Mouse (Mus musculus): ENCODE results near the gene Fastkd2.

Fastkd2 gene

DNA sequence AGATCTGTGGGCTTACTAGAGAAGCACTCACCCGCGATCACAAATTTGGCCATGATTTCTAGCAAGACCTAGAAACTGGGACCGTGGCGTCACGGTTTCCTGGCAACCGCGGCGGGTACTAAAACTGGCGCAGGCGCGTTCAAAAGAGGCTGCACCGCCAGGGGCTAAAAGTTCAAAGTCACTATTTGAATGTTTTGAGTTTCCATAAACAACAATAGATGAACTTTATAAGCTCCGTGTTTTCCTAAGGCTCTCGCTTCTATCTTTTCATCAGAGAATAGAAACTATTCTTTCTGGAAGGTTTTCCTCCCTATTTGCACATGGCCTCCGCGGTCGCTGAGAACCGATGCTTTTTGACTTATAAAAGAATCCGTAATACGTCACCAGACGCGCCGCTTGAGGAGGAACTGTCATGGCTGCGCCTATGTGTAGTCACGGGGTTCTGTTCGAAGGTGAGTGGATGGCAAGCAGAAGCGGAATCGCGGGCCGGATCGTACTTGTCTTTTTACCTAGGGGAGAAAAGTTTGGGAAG, at the start of gene Fastkd2, which contains the start of gene Mdh1b:
TSS of gene Fastkd2 (plus strand) at position 375 of the 532 bp plus-strand sequence.
TSS of gene Mdh1b (minus strand) at position 79 of the 532 bp plus-strand sequence.
- peak; percentile 30; the same call in 1 of the 2 replicates for TF ChIP-seq GATA4 (IDR thresholded peaks at IDR 0.05; ENCODE audit: insufficient replicate concordance, low read length)

GRCm38 (mm10) chr1:63686827-63687226, 43.6 kb upstream of the Fastkd2 start, which contains the start of gene Dytn:
Dytn (minus strand) TSS chr1:63686927.
- no peak for TF ChIP-seq GATA4 (IDR thresholded peaks at IDR 0.05; ENCODE audit: insufficient replicate concordance, low read length)

DNA sequence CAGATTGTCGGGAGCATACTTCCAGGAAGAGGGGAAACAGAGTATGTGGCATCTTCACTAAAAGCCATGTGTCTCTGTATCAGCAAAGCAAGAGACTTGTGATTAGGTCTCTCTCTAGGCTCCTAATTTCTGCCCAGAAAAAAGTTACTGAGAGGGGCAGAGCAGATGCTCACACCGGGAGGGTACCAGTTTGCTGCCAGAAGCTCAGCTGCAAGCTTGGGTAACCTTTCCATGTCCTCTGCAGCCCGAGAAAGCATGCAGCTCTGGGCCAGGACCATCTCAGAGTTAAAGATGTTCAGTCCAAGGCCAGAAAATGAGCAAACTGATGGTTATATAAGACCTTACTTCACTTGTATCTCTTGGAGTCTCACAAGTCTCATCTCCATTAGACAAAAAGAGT, 33.6 kb upstream of the Fastkd2 start:
- TF ChIP-seq GATA4 (IDR thresholded peaks at IDR 0.05; ENCODE audit: insufficient replicate concordance, low read length) = no peak

GRCm38 (mm10) chr1:63705733-63706132, 24.7 kb upstream of the Fastkd2 start:
- no peak for TF ChIP-seq GATA4 (IDR thresholded peaks at IDR 0.05; ENCODE audit: insufficient replicate concordance, low read length)

- TF ChIP-seq GATA4 (IDR thresholded peaks at IDR 0.05; ENCODE audit: insufficient replicate concordance, low read length) = no peak
Observed at GRCm38 (mm10) chr1:63708876-63709275, 21.5 kb upstream of the Fastkd2 start.

DNA sequence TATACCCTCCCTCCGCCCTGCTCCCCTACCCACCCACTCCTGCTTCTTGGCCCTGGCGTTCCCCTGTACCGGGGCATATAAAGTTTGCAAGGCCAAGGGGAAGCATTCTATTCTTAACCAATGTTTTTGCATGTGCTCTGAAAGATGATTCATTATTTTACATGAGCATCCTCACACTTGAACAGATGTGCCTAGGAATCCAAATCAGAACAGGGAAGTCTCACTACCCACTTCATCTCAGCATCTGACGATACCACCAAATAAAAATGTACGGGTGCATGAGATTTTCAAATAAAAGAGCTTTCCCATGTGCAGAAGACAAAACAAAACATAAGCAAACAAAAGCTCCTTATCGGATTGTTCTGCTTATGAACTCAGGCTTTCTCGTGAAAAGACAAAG, 10.3 kb upstream of the Fastkd2 start:
- TF ChIP-seq GATA4 (IDR thresholded peaks at IDR 0.05; ENCODE audit: insufficient replicate concordance, low read length) = no peak

GRCm38 (mm10) chr1:63729796-63730195, 618 bp upstream of the Fastkd2 start:
- no peak for TF ChIP-seq GATA4 (IDR thresholded peaks at IDR 0.05; ENCODE audit: insufficient replicate concordance, low read length)

- TF ChIP-seq GATA4 (IDR thresholded peaks at IDR 0.05; ENCODE audit: insufficient replicate concordance, low read length) = no peak
Observed at GRCm38 (mm10) chr1:63756005-63756404, 25.6 kb downstream of the Fastkd2 start.

DNA sequence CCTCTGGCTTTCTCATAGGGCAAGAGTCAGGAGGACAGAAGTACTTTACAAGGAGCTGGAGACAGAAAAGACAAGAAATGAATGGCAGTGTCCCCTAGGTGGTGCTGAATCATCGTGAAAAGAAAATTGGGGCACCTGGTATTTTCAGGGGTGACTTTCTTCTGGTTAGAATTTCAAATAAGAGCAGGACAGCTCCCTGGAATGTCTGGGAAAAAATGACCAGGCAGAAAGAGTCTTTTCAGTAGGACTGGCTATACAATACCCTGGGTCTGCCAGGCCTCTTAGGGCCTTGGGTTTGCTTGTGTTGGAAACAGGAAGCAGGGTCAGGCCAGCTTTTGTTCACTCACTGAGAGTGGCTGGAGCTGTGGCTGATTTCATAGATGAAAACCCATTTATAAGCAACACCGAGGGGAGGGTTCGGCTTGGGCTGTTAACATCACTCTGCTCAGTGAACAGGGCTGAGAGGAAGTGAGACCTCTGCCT, 32.8 kb downstream of the Fastkd2 start:
- no peak for TF ChIP-seq GATA4 (IDR thresholded peaks at IDR 0.05; ENCODE audit: insufficient replicate concordance, low read length)

DNA sequence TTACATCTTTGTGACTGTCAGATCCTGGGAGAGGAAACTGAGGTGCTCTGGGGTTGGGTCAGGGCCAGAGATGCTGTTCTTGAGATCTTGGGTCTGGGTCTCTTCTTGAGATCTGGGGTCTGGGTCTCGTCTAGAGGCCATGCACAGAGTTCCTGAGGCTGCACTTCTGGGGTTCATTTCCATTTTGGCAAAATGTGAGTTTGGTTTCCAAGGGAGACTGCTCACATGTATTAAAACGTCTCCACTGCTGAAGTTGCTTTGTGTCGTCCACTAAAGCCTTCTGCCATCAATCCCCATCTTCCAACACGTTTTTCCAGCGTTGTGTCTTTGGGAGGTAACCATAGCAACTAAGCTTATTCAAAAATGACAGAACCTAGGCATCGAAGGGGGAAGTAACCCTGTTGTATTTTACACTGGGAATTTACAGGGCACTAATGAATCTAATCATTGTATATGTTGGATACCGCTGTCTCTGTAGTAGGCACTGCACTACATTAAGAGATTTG, 33.5 kb downstream of the Fastkd2 start:
- TF ChIP-seq GATA4 (IDR thresholded peaks at IDR 0.05; ENCODE audit: insufficient replicate concordance, low read length) = no peak

- TF ChIP-seq GATA4 (IDR thresholded peaks at IDR 0.05; ENCODE audit: insufficient replicate concordance, low read length) = no peak
Observed at GRCm38 (mm10) chr1:63764395-63764794, 34.0 kb downstream of the Fastkd2 start.

DNA sequence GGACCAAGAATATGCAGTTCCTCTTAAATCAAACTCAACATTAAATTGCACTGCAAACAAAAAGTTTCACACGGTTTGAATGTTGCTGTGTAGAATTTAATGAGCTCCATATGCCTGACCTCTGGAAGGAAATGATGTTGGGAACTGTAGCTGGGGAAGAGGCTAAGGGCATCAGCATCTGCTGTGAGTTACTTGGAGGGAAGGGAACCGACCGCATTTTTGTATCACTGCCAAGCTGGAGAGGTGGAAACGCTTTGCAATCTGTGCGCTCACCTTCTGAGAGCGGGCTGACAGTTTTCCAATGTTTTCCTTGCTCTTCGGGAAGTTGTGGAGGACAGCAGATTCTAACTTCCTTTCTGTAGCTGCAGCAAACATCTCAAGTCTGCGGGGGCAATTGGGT, 37.7 kb downstream of the Fastkd2 start:
- no peak for TF ChIP-seq GATA4 (IDR thresholded peaks at IDR 0.05; ENCODE audit: insufficient replicate concordance, low read length)

GRCm38 (mm10) chr1:63769167-63769566, 38.8 kb downstream of the Fastkd2 start, which contains the start of gene 4933402D24Rik:
4933402D24Rik (minus strand) TSS chr1:63769267.
- TF ChIP-seq GATA4 (IDR thresholded peaks at IDR 0.05; ENCODE audit: insufficient replicate concordance, low read length) = no peak

- TF ChIP-seq GATA4 (IDR thresholded peaks at IDR 0.05; ENCODE audit: insufficient replicate concordance, low read length) = no peak
Observed at GRCm38 (mm10) chr1:63770309-63770708, 39.9 kb downstream of the Fastkd2 start.

- TF ChIP-seq GATA4 (IDR thresholded peaks at IDR 0.05; ENCODE audit: insufficient replicate concordance, low read length) = no peak
Observed at GRCm38 (mm10) chr1:63776396-63776795, 46.0 kb downstream of the Fastkd2 start.

- no peak for TF ChIP-seq GATA4 (IDR thresholded peaks at IDR 0.05; ENCODE audit: insufficient replicate concordance, low read length)
Observed at GRCm38 (mm10) chr1:63776902-63777630, 46.7 kb downstream of the Fastkd2 start.

Data from liver, adult (tissue).